ENCODE assay signal across 21 mouse cellular contexts in genomic region chr16:30528386-30528785, GRCm38 (mm10). TPM values are rescaled to one million over a fixed set of nuclear protein-coding genes. Genes with fewer than 3 reads are reported as not detected.
"Had no signal": no experiment of that assay in that cellular context is flagged by ENCODE, and none has a peak within 500 bp of the region (broad histone marks: within the 10 kb centered on the region; RNA-seq: fewer than 3 reads in every experiment).

No protein-coding gene starts in this region.

- DNase-seq: liver, postnatal 0 days; lung, adult 2 months; lung, postnatal 14 days; lung, postnatal 36 days; midbrain, embryonic 14.5 days; retina, postnatal 1 day; right cerebral cortex, adult 18-20 months; right cerebral cortex, postnatal 25 days; right cerebral cortex, postnatal 4 days; spleen, adult 18-20 months; thymus, adult 18-20 months; thymus, postnatal 14 days; thymus, postnatal 36 days had no signal

- H3K4me3 ChIP-seq: lung, embryonic 15.5 days; megakaryocyte, embryonic 14.5 days; midbrain, embryonic 12.5 days; neural tube, embryonic 13.5 days; neural tube, embryonic 15.5 days had no signal

- H3K27me3 ChIP-seq: lung, embryonic 15.5 days; midbrain, embryonic 12.5 days; neural tube, embryonic 13.5 days; neural tube, embryonic 15.5 days had no signal

- H3K9me3 ChIP-seq: lung, embryonic 15.5 days; midbrain, embryonic 12.5 days; neural tube, embryonic 13.5 days; neural tube, embryonic 15.5 days had no signal

- H3K27ac ChIP-seq: lung, embryonic 15.5 days; macrophage; midbrain, embryonic 12.5 days; neural tube, embryonic 13.5 days; neural tube, embryonic 15.5 days had no signal

- H3K9ac ChIP-seq: liver, postnatal 0 days; lung, embryonic 15.5 days; midbrain, embryonic 12.5 days; neural tube, embryonic 13.5 days; neural tube, embryonic 15.5 days had no signal

- H3K4me2 ChIP-seq: lung, embryonic 15.5 days; midbrain, embryonic 12.5 days; neural tube, embryonic 13.5 days; neural tube, embryonic 15.5 days had no signal

- H3K4me1 ChIP-seq: lung, embryonic 15.5 days; neural tube, embryonic 13.5 days had no signal

- ATAC-seq: liver, postnatal 0 days; lung, postnatal 0 days had no signal

RNA-seq across cellular contexts. Expression of gene Tmem44, which starts 22.3 kb away (rescaled TPM):
- total RNA-seq: monocyte, adult 5-6 weeks had no signal
- polyA plus RNA-seq: macrophage had no signal
